Mouse (Mus musculus) testis, adult 2 months (tissue): ENCODE measurements around the gene Dync1i1. TPM values are rescaled to one million over a fixed set of nuclear protein-coding genes. Genes with fewer than 3 reads are reported as not detected.
A peak's percentile ranks its signal among the peaks of the same experiment; 100 is the strongest.

Experiments
- H3K27ac ChIP-seq: fragments of 200-500 bp; 2 replicates; pipeline ENCODE4 v1.5.1; 2012; ENCODE audit warnings: low read depth, low read length; ENCODE audit not compliant: control insufficient read depth, insufficient read depth
- H3K27me3 ChIP-seq: fragments of 200-500 bp; 2 replicates; pipeline ENCODE4 v1.6.1; 2012; ENCODE audit warnings: mild to moderate bottlenecking, low read length, moderate library complexity; ENCODE audit not compliant: control insufficient read depth, insufficient read depth
- H3K36me3 ChIP-seq: fragments of 200-500 bp; 2 replicates; pipeline ENCODE4 v1.6.1; 2012; ENCODE audit warnings: mild to moderate bottlenecking, low read length; ENCODE audit not compliant: control insufficient read depth, insufficient read depth
- H3K4me1 ChIP-seq: fragments of 200-500 bp; 2 replicates; pipeline ENCODE4 v1.6.1; 2012; ENCODE audit warnings: low read length; ENCODE audit not compliant: control insufficient read depth, insufficient read depth
- H3K4me3 ChIP-seq: fragments of 200-500 bp; 2 replicates; pipeline ENCODE4 v1.5.1; 2012; ENCODE audit warnings: low read depth, mild to moderate bottlenecking, low read length, moderate library complexity, mixed read lengths; ENCODE audit not compliant: control insufficient read depth
- CTCF ChIP-seq: fragments of 200-500 bp; IDR thresholded peaks from 2 replicates; pipeline ENCODE4 v1.5.1; 2012; ENCODE audit warnings: low read depth, mild to moderate bottlenecking, inconsistent platforms, low read length, moderate library complexity; ENCODE audit not compliant: control insufficient read depth, insufficient read depth, insufficient replicate concordance
- POLR2A ChIP-seq: fragments of 200-500 bp; IDR thresholded peaks from 2 replicates; pipeline ENCODE4 v1.6.1; 2012; ENCODE audit warnings: low read depth, mild to moderate bottlenecking, inconsistent platforms, low read length, moderate library complexity; ENCODE audit not compliant: control insufficient read depth
- polyA plus RNA-seq: library from polyadenylated mRNA; depleted of rRNA; stranded (reverse); fragments of >200 nt; gene quantifications from 2 replicates; pipeline ENCODE4 v1.2.3, GENCODE M21; 2012

Gene Dync1i1
- polyA plus RNA-seq, 1 experiment = 12.1 TPM

DNA sequence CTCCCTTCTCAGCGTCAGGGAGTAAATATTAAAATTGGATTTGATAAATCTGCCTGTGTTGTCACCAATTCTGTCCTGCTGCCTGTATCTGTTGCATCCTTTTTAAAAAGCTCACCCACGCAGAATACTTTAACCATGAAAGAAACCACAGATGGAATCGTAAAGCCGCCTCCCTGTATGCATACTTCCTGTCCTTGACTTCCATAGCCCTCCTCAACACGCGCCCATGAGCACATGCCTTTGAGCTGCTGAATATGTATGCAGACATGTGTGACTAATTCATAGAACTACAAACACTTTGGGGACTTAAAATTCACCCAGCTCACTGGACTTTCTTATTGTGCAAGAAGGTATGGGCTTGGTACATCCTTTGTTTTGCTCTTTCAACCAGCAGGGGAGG is 272.1 kb downstream of the Dync1i1 start:
- Histone ChIP-seq H3K27me3 (no peaks in the 10 kb centered on the region), H3K4me3 (no peak overlapping the region), H3K36me3 (no peaks in the 10 kb centered on the region), H3K27ac (no peak overlapping the region), H3K4me1 (no peaks in the 10 kb centered on the region)
- no peak for TF ChIP-seq POLR2A
- no peak for TF ChIP-seq CTCF

DNA sequence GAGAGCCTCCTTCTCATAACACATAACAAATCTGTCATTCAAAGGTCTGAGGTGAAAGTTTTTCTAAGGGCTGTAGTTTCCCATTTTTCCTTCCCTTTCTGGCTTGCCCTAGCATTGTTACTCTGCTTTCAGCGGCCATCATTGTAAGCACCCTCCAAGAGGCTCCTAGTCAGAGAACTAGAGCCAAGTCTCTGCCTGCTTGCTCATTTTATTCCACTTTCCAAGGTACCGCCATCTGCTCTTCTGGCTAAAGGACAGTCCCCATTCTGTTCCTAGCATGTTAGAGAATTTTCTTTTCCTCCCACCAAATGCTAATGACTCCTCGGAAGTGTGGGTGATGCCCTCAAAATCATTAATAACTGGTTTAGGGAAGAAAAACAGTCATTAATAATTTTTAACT is 276.6 kb downstream of the Dync1i1 start:
- H3K4me1 ChIP-seq = peaks cover 11% of the 10 kb centered on the region
- H3K36me3 ChIP-seq = no peaks in the 10 kb centered on the region
- no peak overlapping the region for H3K4me3 ChIP-seq
- TF ChIP-seq CTCF (no peak), POLR2A (no peak)
- no peak overlapping the region for H3K27ac ChIP-seq
- H3K27me3 ChIP-seq = no peaks in the 10 kb centered on the region

DNA sequence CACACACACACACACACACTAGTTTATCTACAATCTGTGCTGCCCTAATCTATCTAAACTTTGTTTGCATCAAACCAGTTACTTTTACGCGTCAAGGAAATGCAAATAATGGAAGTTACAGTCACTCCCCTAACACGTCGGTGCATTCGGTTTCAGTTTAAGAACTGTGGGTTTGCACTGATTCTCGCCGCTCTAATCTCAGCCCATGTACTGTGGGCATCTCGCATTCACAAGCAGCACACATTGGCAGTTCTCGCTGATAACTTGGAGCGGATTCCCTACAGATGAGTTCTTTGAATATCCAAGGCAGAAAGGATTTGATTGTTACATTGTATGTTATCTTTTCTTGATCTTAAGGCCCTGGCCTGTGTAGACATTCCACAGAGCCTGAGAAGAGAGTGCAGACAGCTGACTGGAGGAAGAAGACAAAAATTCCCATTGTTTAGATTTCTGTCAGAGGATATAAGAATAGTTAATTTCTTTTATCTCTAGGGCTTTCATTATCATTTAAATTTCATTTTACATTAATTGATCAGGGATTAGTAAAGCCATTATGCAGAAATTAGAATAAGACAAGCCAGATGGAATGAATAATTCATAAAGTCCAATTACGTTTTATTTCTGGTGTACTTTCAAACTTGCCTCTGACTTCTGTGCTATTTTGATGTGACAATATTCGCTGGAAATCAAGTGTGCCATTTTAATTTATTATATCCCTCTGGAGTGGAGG is 279.5 kb downstream of the Dync1i1 start:
- H3K4me1 ChIP-seq = peaks cover 11% of the 10 kb centered on the region
- no peaks in the 10 kb centered on the region for H3K27me3 ChIP-seq
- H3K36me3 ChIP-seq = no peaks in the 10 kb centered on the region
- H3K4me3 ChIP-seq = no peak overlapping the region
- H3K27ac ChIP-seq = no peak overlapping the region
- TF ChIP-seq CTCF (no peak), POLR2A (no peak)

DNA sequence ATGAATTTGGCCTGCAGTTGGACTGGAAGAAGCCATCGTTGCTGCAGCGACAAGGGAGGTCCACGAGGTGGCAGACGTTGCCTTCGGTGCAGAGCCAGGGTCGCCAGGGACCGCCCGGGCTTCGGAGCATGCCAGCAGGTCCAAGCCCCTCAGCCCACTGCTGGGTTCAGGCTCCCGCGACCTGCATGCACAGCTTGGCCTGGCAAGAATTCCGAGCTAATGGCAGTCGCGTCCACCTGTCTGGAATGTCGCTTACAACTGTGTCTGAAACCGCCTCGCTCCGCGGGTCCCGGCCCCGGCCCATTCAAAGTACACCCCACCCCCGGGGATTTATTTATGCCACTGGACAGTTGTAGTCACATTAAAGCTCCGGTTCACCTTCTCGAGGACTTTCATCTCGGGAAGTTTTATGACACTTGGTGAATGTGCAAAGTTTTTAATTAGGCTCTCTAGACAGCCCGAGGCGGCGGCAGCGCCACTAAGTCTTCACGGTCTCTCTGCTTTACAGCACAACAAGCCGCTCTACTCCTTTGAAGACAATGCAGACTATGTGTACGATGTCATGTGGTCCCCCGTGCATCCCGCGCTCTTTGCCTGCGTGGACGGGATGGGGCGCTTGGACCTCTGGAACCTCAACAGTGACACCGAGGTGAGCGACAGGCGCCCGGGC is 280.5 kb downstream of the Dync1i1 start:
- Histone ChIP-seq H3K4me1 (peaks cover 11% of the 10 kb centered on the region), H3K4me3 (peak overlapping the region; percentile 88), H3K27ac (no peak overlapping the region), H3K36me3 (no peaks in the 10 kb centered on the region), H3K27me3 (no peaks in the 10 kb centered on the region)
- TF ChIP-seq POLR2A = no peak
- peak; percentile 72 for TF ChIP-seq CTCF

DNA sequence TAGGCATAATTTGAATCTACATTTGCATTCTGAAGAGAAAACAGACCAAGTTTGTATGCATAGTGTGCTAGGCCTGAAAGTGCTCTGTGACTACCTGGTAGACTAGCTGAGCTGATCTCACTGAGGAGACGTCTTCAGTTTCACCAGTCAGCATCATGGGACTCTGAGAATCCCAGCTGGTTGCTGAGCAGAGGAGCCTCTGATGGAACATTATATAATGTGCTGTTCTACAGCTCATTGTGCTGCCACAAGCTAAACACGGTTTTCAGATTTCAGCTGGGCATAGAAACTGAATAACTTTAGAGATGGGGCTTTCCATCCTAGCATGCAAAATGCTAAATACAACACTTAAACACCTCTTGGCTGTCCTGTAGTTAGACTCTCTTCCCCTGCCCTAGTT is 285.9 kb downstream of the Dync1i1 start:
- Histone ChIP-seq H3K4me3 (no peak overlapping the region), H3K36me3 (no peaks in the 10 kb centered on the region), H3K4me1 (peaks cover under 1% of the 10 kb centered on the region; the same call in 1 of the 2 replicates), H3K27me3 (no peaks in the 10 kb centered on the region), H3K27ac (no peak overlapping the region)
- no peak for TF ChIP-seq POLR2A
- no peak for TF ChIP-seq CTCF

DNA sequence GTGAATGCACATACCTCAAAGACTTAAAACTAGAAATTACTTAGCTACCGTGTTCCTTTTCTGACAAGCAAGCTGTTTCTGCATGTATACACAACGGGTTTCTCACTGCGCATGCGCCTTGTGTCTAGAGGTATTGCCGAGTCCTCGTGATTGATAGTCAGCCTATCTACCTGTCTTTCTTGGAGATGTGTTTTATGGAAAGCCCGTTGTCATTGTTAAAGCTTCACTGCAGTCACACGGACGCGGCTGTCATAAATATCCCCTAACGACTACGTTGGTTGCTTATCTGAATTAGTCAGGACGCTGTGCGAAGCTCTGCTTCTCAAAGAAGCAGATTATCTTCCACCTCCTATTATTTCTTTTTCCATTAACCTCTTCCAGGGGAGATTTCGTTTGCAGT is 290.2 kb downstream of the Dync1i1 start:
- H3K27ac ChIP-seq = no peak overlapping the region
- no peak overlapping the region for H3K4me3 ChIP-seq
- H3K4me1 ChIP-seq = no peaks in the 10 kb centered on the region
- no peaks in the 10 kb centered on the region for H3K36me3 ChIP-seq
- TF ChIP-seq POLR2A (no peak), CTCF (no peak)
- no peaks in the 10 kb centered on the region for H3K27me3 ChIP-seq

DNA sequence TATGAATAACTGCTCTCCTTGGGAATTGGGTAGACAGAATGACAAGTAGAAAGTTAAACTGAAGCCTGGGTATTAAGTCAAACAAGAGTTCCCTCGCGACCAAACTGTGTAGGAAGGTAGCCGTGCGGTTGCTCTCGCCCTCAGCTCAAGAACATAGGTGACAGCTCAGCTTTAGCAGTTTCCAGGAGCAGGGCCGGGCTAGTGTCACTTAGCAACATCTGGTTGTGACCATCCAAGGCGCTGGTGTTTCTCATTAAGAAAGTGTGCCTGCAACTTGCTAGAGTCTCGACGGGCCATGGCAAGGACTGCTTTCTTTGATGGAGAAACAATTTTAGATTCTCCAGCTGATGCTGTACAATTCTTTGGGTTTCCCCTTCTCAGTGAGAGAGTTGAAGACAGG is 291.5 kb downstream of the Dync1i1 start:
- H3K27ac ChIP-seq = no peak overlapping the region

More for the DNA sequence above, 291.5 kb downstream of the Dync1i1 start:
- Histone ChIP-seq H3K4me3 (no peak overlapping the region), H3K4me1 (no peaks in the 10 kb centered on the region), H3K27me3 (no peaks in the 10 kb centered on the region), H3K36me3 (no peaks in the 10 kb centered on the region)
- TF ChIP-seq CTCF (no peak), POLR2A (no peak)
